Mouse (Mus musculus) liver, embryonic 11.5 days (tissue): ENCODE measurements at regions not wholly inside any gene's neighbourhood (a gene's known extent, or its start where the extent isn't known, plus 50 kb on each side); places are given as distances from the start of the nearest gene placed in this dataset.

Experiments used
- ATAC-seq: fragments of 200-750 bp; cut with Nextera tagmentation; replicated peaks from 2 replicates; pipeline ENCODE4 v1.8.0; 2017; ENCODE audit warnings: moderate number of reproducible peaks, mild to moderate bottlenecking, moderate TSS enrichment, moderate library complexity; ENCODE audit not compliant: low FRiP score
- DNase-seq: peaks from one replicate; pipeline ENCODE4 v3.0.0-alpha.2; 2017; ENCODE audit warnings: low spot score
- H3K27ac ChIP-seq: fragments of 300-500 bp; sonication (generic); 2 replicates; pipeline ENCODE4 v1.5.1; 2014; ENCODE audit warnings: mild to moderate bottlenecking, low read depth, low read length, control low read depth
- H3K27me3 ChIP-seq: fragments of 300-500 bp; sonication (generic); replicated peaks from 2 replicates; pipeline ENCODE4 v1.6.1; 2014; ENCODE audit warnings: low read length, mixed read lengths; ENCODE audit not compliant: control insufficient read depth, insufficient read depth
- H3K36me3 ChIP-seq: fragments of 300-500 bp; sonication (generic); 2 replicates; pipeline ENCODE4 v1.6.1; 2014; ENCODE audit warnings: mild to moderate bottlenecking, low read length, moderate library complexity, mixed read lengths; ENCODE audit not compliant: control insufficient read depth, insufficient read depth
- H3K4me1 ChIP-seq: fragments of 300-500 bp; sonication (generic); replicated peaks from 2 replicates; pipeline ENCODE4 v1.6.1; 2014; ENCODE audit warnings: low read length, mixed read lengths; ENCODE audit not compliant: control insufficient read depth, insufficient read depth
- H3K4me2 ChIP-seq: fragments of 300-500 bp; sonication (generic); 2 replicates; pipeline ENCODE4 v1.6.1; 2014; ENCODE audit warnings: mild to moderate bottlenecking, control low read depth, moderate library complexity
- H3K4me3 ChIP-seq: fragments of 300-500 bp; sonication (generic); 2 replicates; pipeline ENCODE4 v1.5.1; 2014; ENCODE audit warnings: low read depth, low read length, control low read depth
- H3K9ac ChIP-seq: fragments of 300-500 bp; sonication (generic); 2 replicates; pipeline ENCODE4 v1.6.1; 2014; ENCODE audit warnings: low read depth, low read length, control low read depth
- H3K9me3 ChIP-seq: fragments of 300-500 bp; sonication (generic); 2 replicates; pipeline ENCODE4 v1.6.1; 2016; ENCODE audit warnings: low read length, inconsistent platforms, mixed read lengths; ENCODE audit not compliant: control insufficient read depth
- WGBS: fragments of 180-500 bp; shearing (Covaris S2); extraction: QIAGEN DNeasy Blood & Tissue Kit; methylation state at CpG from one replicate; pipeline ENCODE4 v1.1.7; 2014; 5-methylcytosine and 5-hydroxymethylcytosine counted together

DNA sequence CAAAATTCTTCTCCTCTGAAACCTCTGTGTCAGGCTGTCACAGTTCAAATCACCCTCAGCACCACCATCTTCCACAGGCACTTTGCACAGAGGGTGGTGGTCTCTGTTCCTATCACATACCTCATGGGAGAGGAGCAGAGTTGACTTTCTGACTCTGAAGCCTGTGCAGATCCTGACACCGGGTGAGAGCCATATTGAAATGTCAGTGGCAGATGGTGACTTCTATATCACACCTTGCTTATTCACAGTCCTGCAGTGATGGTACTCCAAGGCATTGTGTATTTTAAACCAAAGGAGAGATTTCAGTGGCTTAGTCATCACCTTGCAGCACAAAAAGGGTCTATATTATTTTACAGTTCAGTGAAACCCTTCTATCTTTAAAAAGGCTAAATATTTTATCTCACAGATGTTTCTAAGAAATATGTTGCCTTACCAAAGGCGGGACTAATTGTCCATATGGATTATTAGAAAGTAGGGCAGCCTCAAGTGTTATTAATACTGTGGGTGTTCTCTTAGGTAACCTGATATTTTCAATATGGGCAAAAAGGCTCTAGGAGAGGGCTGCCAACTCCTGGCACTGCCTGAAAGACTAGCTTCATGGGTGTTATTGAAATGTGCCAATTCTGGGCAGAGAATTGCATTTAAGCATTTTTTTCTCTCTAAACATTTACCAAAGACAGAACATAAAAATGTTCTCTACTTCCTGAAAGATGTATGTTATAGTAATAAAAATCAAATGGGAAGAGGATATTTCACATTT is 378.1 kb downstream of the Fat4 start:
- no peaks in the 10 kb centered on the region for H3K36me3 ChIP-seq
- no peak overlapping the region for H3K4me3 ChIP-seq
- DNase-seq, result no peak
- ATAC-seq, result no peak
- no peak overlapping the region for H3K4me2 ChIP-seq
- WGBS, result 72% methylated on average over 2 of the region's 2 CpGs
- H3K4me1 ChIP-seq, result no peaks in the 10 kb centered on the region
- H3K27ac ChIP-seq, result no peak overlapping the region
- H3K27me3 ChIP-seq, result no peaks in the 10 kb centered on the region
- H3K9me3 ChIP-seq, result no peaks in the 10 kb centered on the region
- H3K9ac ChIP-seq, result no peak overlapping the region

- 86% methylated on average over 1 of the region's 1 CpGs for WGBS
- H3K27me3 ChIP-seq, result no peaks in the 10 kb centered on the region
- H3K4me1 ChIP-seq, result no peaks in the 10 kb centered on the region
- DNase-seq (no peak), ATAC-seq (no peak)
- no peaks in the 10 kb centered on the region for H3K9me3 ChIP-seq
- H3K9ac ChIP-seq, result no peak overlapping the region
- H3K27ac ChIP-seq, result no peak overlapping the region
- H3K36me3 ChIP-seq, result no peaks in the 10 kb centered on the region
- H3K4me3 ChIP-seq, result no peak overlapping the region
- H3K4me2 ChIP-seq, result no peak overlapping the region
Observed at GRCm38 (mm10) chr3:39265606-39266005, 378.9 kb downstream of the Fat4 start.

GRCm38 (mm10) chr3:39269388-39269787 is 382.6 kb downstream of the Fat4 start:
- no peak overlapping the region for H3K27ac ChIP-seq
- no peak for ATAC-seq
- H3K27me3 ChIP-seq, result no peaks in the 10 kb centered on the region
- no peaks in the 10 kb centered on the region for H3K36me3 ChIP-seq
- no peak overlapping the region for H3K4me3 ChIP-seq
- H3K9me3 ChIP-seq, result no peaks in the 10 kb centered on the region
- no peak overlapping the region for H3K9ac ChIP-seq
- DNase-seq, result no peak
- H3K4me2 ChIP-seq, result no peak overlapping the region
- 72% methylated on average over 3 of the region's 3 CpGs for WGBS
- no peaks in the 10 kb centered on the region for H3K4me1 ChIP-seq

- Histone ChIP-seq H3K27me3 (no peaks in the 10 kb centered on the region), H3K4me2 (no peak overlapping the region), H3K36me3 (no peaks in the 10 kb centered on the region), H3K4me1 (no peaks in the 10 kb centered on the region), H3K27ac (no peak overlapping the region), H3K9ac (no peak overlapping the region), H3K4me3 (no peak overlapping the region), H3K9me3 (no peaks in the 10 kb centered on the region)
- DNase-seq (no peak), ATAC-seq (no peak)
- 89% methylated on average over 1 of the region's 1 CpGs for WGBS
Observed at GRCm38 (mm10) chr3:39272616-39273015, 385.9 kb downstream of the Fat4 start.

DNA sequence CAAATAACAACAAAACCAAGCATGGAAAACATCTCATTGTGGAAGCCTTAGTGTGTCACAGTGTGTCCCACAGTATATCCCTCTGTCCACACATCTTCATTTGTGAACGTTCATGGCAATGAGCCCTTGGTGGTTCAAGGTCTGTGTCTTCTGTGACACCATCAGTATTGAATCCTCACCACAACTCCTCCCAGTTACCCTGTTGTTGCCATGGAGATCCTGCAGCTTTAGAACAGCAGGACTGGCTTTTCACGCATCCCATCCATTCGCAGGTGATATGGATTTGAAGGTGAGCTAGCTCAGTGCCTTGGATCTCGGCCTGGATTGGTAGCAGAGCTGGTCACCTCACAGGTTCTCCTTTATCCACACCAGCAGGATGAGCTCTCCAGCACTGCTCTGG is 390.2 kb downstream of the Fat4 start:
- Histone ChIP-seq H3K4me2 (no peak overlapping the region), H3K4me3 (no peak overlapping the region), H3K9ac (no peak overlapping the region), H3K9me3 (no peaks in the 10 kb centered on the region), H3K4me1 (no peaks in the 10 kb centered on the region), H3K27ac (no peak overlapping the region), H3K27me3 (no peaks in the 10 kb centered on the region), H3K36me3 (no peaks in the 10 kb centered on the region)
- ATAC-seq, result no peak
- no peak for DNase-seq
- WGBS, result 81% methylated on average over 4 of the region's 4 CpGs

GRCm38 (mm10) chr3:39277310-39277709 is 390.6 kb downstream of the Fat4 start:
- Histone ChIP-seq H3K9me3 (no peaks in the 10 kb centered on the region), H3K4me2 (no peak overlapping the region), H3K4me1 (no peaks in the 10 kb centered on the region), H3K27ac (no peak overlapping the region), H3K9ac (no peak overlapping the region), H3K36me3 (no peaks in the 10 kb centered on the region), H3K27me3 (no peaks in the 10 kb centered on the region), H3K4me3 (no peak overlapping the region)
- no peak for ATAC-seq
- DNase-seq, result no peak
- WGBS, result 76% methylated on average over 6 of the region's 6 CpGs

DNA sequence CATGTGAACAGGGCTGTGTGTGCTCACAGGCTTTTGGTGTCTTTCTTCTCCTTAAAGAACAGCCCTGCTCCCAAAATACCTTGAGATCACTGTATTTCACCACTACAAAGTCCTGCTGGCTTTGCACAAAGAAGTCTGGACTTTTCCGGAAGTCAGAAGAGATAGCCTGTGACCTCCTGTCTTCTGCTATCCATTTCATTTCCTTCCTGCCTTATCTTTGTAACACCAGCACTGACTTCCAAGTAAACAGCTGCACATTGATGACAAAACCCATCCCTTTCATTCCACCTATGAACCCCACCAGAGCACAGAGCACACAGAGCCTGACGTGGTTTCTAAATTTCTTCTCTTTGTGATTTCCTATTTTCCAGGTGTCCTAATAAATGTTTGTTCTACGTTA is 408.5 kb downstream of the Fat4 start:
- H3K9me3 ChIP-seq, result no peaks in the 10 kb centered on the region
- H3K36me3 ChIP-seq, result no peaks in the 10 kb centered on the region
- no peaks in the 10 kb centered on the region for H3K27me3 ChIP-seq
- no peak overlapping the region for H3K9ac ChIP-seq
- H3K4me3 ChIP-seq, result no peak overlapping the region
- H3K4me1 ChIP-seq, result peaks cover 6% of the 10 kb centered on the region; the same call in 1 of the 2 replicates
- ATAC-seq (0 out of 2 replicates have a peak, but pooled peaks have one; percentile 36), DNase-seq (no peak)
- WGBS, result 28% methylated on average over 3 of the region's 3 CpGs
- H3K4me2 ChIP-seq, result no peak overlapping the region
- no peak overlapping the region for H3K27ac ChIP-seq

- Histone ChIP-seq H3K9ac (no peak overlapping the region), H3K9me3 (no peaks in the 10 kb centered on the region), H3K4me2 (no peak overlapping the region), H3K4me1 (peaks cover 6% of the 10 kb centered on the region; the same call in 1 of the 2 replicates), H3K4me3 (no peak overlapping the region), H3K36me3 (no peaks in the 10 kb centered on the region), H3K27ac (no peak overlapping the region), H3K27me3 (no peaks in the 10 kb centered on the region)
- WGBS, result 75% methylated on average over 4 of the region's 4 CpGs
- ATAC-seq, result no peak
- no peak for DNase-seq
Observed at GRCm38 (mm10) chr3:39296257-39296656, 409.5 kb downstream of the Fat4 start.

DNA sequence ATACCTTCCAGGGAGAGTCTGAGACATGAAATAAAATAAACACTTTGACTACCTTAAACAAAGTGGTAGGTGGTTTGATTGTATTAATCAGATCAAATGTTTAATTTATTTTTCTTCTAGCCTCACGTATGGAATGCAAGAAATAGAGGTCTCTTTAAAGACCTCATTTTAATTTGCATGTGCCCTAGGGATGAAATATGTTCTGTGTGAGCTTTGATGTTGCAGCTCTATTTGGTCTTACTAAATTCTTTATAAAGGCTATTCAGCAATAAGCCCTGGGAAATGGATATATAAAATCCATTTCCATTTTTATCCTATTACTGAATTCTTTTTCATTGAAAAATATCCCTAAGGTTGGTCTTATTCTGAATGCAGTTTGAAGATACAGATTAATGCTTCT is 422.7 kb downstream of the Fat4 start:
- H3K9ac ChIP-seq, result no peak overlapping the region
- no peak overlapping the region for H3K4me2 ChIP-seq
- 76% methylated on average over 1 of the region's 1 CpGs for WGBS
- no peaks in the 10 kb centered on the region for H3K36me3 ChIP-seq
- no peak overlapping the region for H3K4me3 ChIP-seq
- H3K27me3 ChIP-seq, result no peaks in the 10 kb centered on the region
- H3K9me3 ChIP-seq, result no peaks in the 10 kb centered on the region
- no peak for ATAC-seq
- no peaks in the 10 kb centered on the region for H3K4me1 ChIP-seq
- H3K27ac ChIP-seq, result no peak overlapping the region
- DNase-seq, result no peak
